Comparison of ENCODE assay signal across 8 mouse cellular contexts in the genomic region with DNA sequence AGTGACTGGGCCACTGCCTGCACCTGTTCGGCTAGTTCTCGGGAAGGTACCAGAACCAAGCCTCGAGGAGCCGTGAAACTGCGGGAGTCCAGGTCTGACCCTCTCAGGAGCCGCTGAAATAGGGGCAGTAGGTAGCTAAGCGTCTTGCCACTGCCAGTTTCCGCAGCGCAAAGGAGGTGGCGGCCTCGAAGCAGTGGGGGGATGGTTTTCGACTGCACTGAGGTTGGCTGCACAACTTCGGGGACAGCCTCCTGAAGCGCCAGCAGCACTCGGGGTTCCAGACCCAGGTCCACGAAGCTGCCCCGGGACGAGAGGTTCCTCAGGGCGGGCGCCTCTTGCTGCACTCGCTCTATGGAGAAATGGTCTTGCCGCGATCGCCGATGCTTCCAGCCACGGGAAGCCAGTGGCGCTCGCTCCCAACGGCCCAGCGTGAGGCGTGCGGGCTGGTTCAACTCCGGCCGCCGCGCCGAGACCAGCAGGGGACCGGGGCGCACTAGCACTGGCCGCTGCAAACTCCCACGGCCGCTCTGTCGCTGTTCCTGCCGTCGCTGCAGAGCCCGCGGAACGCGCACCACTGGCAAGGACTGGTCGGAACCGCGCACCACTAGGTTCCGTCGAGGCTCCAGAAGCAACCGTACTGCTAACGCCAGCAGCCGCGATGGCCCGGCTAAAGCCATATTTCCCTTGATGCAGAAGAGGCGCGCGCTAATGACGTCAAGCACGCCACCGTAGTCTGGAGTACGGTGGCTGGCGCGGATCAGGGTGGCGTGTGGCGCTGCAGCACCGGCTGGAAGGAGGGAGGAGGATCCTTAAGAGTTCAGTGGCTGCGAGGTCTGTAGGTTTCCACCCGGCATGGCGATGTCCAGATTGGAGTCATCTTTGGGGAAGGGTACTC. TPM values are rescaled to one million over a fixed set of nuclear protein-coding genes. Genes with fewer than 3 reads are reported as not detected.
DNase-seq lines count a peak whose midpoint lies in the region; ATAC-seq and TF ChIP-seq lines count a peak whose summit lies in the region.

No protein-coding gene starts in this region.

- DNase-seq in heart, postnatal 14 days, result peak; percentile 91 to 94
- DNase-seq in layer of hippocampus, adult 11-12 months (ENCODE audit: low spot score), result peak; percentile 94
- peak; percentile 89 to 91 for DNase-seq in lung, adult 18-20 months
- peak; percentile 90 for DNase-seq in testis, postnatal 14 days (ENCODE audit: low spot score)

- intact Hi-C loops in heart, postnatal 14 days (cut with DNase I), result loop anchor here (2.0 to 5.0 kb wide), 2 partner anchors 110 to 304 kb away; a partner anchor contains a TSS

- H3K9me3 ChIP-seq in ES-Bruce4 (replicated peaks; ENCODE audit: control insufficient read depth, insufficient read depth, low read length, poor library complexity, severe bottlenecking), result no peaks in the 10 kb centered on the region
- H3K9me3 ChIP-seq in forebrain, embryonic 13.5 days (replicated peaks), result no peaks in the 10 kb centered on the region
- H3K9me3 ChIP-seq in neural tube, embryonic 15.5 days (replicated peaks), result no peaks in the 10 kb centered on the region

- ATAC-seq in cerebellum, adult (ENCODE audit: insufficient number of reproducible peaks, low FRiP score, low TSS enrichment), result peak; percentile 92
- ATAC-seq in forebrain, embryonic 13.5 days, result peak; percentile 97
- peak; percentile 95 for ATAC-seq in neural tube, embryonic 15.5 days (ENCODE audit: low FRiP score)

- WGBS in forebrain, embryonic 13.5 days, result 1% methylated on average over 74 of the region's 74 CpGs
- under 1% methylated on average over 73 of the region's 74 CpGs for WGBS in neural tube, embryonic 15.5 days

- no peaks in the 10 kb centered on the region for H3K27me3 ChIP-seq in ES-Bruce4 (ENCODE audit: control insufficient read depth, insufficient read depth, low read length, poor library complexity, severe bottlenecking)
- H3K27me3 ChIP-seq in forebrain, embryonic 13.5 days, result no peaks in the 10 kb centered on the region
- H3K27me3 ChIP-seq in neural tube, embryonic 15.5 days (replicated peaks), result no peaks in the 10 kb centered on the region

- H3K27ac ChIP-seq in ES-Bruce4 (ENCODE audit: insufficient read depth, low read length), result peak overlapping the region; percentile 5; the same call in 1 of the 2 replicates
- H3K27ac ChIP-seq in forebrain, embryonic 13.5 days, result peak overlapping the region; percentile 57; the same call in 1 of the 2 replicates
- H3K27ac ChIP-seq in neural tube, embryonic 15.5 days (replicated peaks), result peak overlapping the region; percentile 87

- H3K4me3 ChIP-seq in ES-Bruce4 (ENCODE audit: low read depth, low read length), result peak overlapping the region; percentile 93
- H3K4me3 ChIP-seq in forebrain, embryonic 13.5 days, result peak overlapping the region; percentile 97
- peak overlapping the region; percentile 96 for H3K4me3 ChIP-seq in neural tube, embryonic 15.5 days (replicated peaks)

- H3K4me1 ChIP-seq in ES-Bruce4 (ENCODE audit: control insufficient read depth, insufficient read depth, low read length), result no peaks in the 10 kb centered on the region
- peaks cover 20% of the 10 kb centered on the region for H3K4me1 ChIP-seq in forebrain, embryonic 13.5 days
- H3K4me1 ChIP-seq in neural tube, embryonic 15.5 days, result peaks cover 24% of the 10 kb centered on the region

- peak overlapping the region; percentile 77 for H3K9ac ChIP-seq in ES-Bruce4 (ENCODE audit: low read depth, poor library complexity, severe bottlenecking)
- H3K9ac ChIP-seq in forebrain, embryonic 13.5 days, result peak overlapping the region; percentile 91
- peak overlapping the region; percentile 91 for H3K9ac ChIP-seq in neural tube, embryonic 15.5 days (replicated peaks)

- H3K36me3 ChIP-seq in ES-Bruce4 (ENCODE audit: control insufficient read depth, insufficient read depth, low read length, poor library complexity, severe bottlenecking), result peaks cover 9% of the 10 kb centered on the region
- peaks cover 15% of the 10 kb centered on the region for H3K36me3 ChIP-seq in forebrain, embryonic 13.5 days (ENCODE audit: poor library complexity, severe bottlenecking)
- H3K36me3 ChIP-seq in neural tube, embryonic 15.5 days, result peaks cover 5% of the 10 kb centered on the region

- TF ChIP-seq POLR2A in ES-Bruce4 (IDR thresholded peaks at IDR 0.05; ENCODE audit: insufficient read depth, low read length), result peak; percentile 67

- TF ChIP-seq EP300 in ES-Bruce4 (IDR thresholded peaks at IDR 0.05; ENCODE audit: insufficient read depth, low read depth, low read length), result peak; percentile 52; the same call in 1 of the 2 replicates

- peak overlapping the region; percentile 100 for H3K4me2 ChIP-seq in forebrain, embryonic 13.5 days
- peak overlapping the region; percentile 99 for H3K4me2 ChIP-seq in neural tube, embryonic 15.5 days

- TF ChIP-seq CTCF in ES-Bruce4 (IDR thresholded peaks at IDR 0.05; ENCODE audit: low read depth, low read length), result no peak

RNA-seq across cellular contexts. Expression of a gene that starts 0.7 kb away (rescaled TPM):
- 8.7 and 8.8 TPM in 2 replicates for polyA plus RNA-seq in ES-Bruce4 (2011; ENCODE audit: insufficient read depth, insufficient read length, low read depth, missing spikeins)
- polyA plus RNA-seq in forebrain, embryonic 13.5 days (2015; fragmentation: Nextera tagmentation; extraction: Ambion mirVana), result 19.7 and 20.1 TPM in 2 replicates
- total RNA-seq in heart, postnatal 14 days (2021), result 1 to 10 TPM; 9.5 to 9.9 TPM
- polyA plus RNA-seq in neural tube, embryonic 15.5 days (2015; fragmentation: Nextera tagmentation; extraction: Ambion mirVana), result 20.8 and 20.9 TPM in 2 replicates

RNA-seq across cellular contexts. Expression of a gene that starts 5.2 kb away (rescaled TPM):
- not detected in 2 replicates for polyA plus RNA-seq in ES-Bruce4 (2011; ENCODE audit: insufficient read depth, insufficient read length, low read depth, missing spikeins)
- not detected in 2 replicates for polyA plus RNA-seq in forebrain, embryonic 13.5 days (2015; fragmentation: Nextera tagmentation; extraction: Ambion mirVana)
- total RNA-seq in heart, postnatal 14 days (2021), result not detected
- 0.14 TPM in 1 of 2 replicates, not detected in the other for polyA plus RNA-seq in neural tube, embryonic 15.5 days (2015; fragmentation: Nextera tagmentation; extraction: Ambion mirVana)

RNA-seq across cellular contexts. Expression of a gene that starts 19.9 kb away (rescaled TPM):
- polyA plus RNA-seq in ES-Bruce4 (2011; ENCODE audit: insufficient read depth, insufficient read length, low read depth, missing spikeins), result 14.4 and 19.3 TPM in 2 replicates
- 19.0 and 20.6 TPM in 2 replicates for polyA plus RNA-seq in forebrain, embryonic 13.5 days (2015; fragmentation: Nextera tagmentation; extraction: Ambion mirVana)
- 1 to 10 TPM; 7.4 to 7.8 TPM for total RNA-seq in heart, postnatal 14 days (2021)
- polyA plus RNA-seq in neural tube, embryonic 15.5 days (2015; fragmentation: Nextera tagmentation; extraction: Ambion mirVana), result 27.8 and 30.6 TPM in 2 replicates

RNA-seq across cellular contexts. Expression of a gene that starts 31.8 kb away (rescaled TPM):
- 0.47 and 0.48 TPM in 2 replicates for polyA plus RNA-seq in ES-Bruce4 (2011; ENCODE audit: insufficient read depth, insufficient read length, low read depth, missing spikeins)
- not detected in 2 replicates for polyA plus RNA-seq in forebrain, embryonic 13.5 days (2015; fragmentation: Nextera tagmentation; extraction: Ambion mirVana)
- not detected for total RNA-seq in heart, postnatal 14 days (2021)
- polyA plus RNA-seq in neural tube, embryonic 15.5 days (2015; fragmentation: Nextera tagmentation; extraction: Ambion mirVana), result not detected in 2 replicates

RNA-seq across cellular contexts. Expression of a gene that starts 45.1 kb away (rescaled TPM):
- polyA plus RNA-seq in ES-Bruce4 (2011; ENCODE audit: insufficient read depth, insufficient read length, low read depth, missing spikeins), result 57.1 and 65.1 TPM in 2 replicates
- 6.3 and 7.1 TPM in 2 replicates for polyA plus RNA-seq in forebrain, embryonic 13.5 days (2015; fragmentation: Nextera tagmentation; extraction: Ambion mirVana)
- total RNA-seq in heart, postnatal 14 days (2021), result 10 to 100 TPM; 50.8 to 52.0 TPM
- 10.8 and 14.1 TPM in 2 replicates for polyA plus RNA-seq in neural tube, embryonic 15.5 days (2015; fragmentation: Nextera tagmentation; extraction: Ambion mirVana)

Comparison
In these comparisons a context has a peak if more than half of its experiments do, and no peak if none do; other contexts are left out.
1. Peak in every context shown above with its lines: DNase-seq, ATAC-seq, H3K4me3 ChIP-seq and H3K27ac ChIP-seq.
2. H3K27ac ChIP-seq: peak in every context shown above with its lines; median percentile 87 in neural tube, embryonic 15.5 days; 57 in forebrain, embryonic 13.5 days; 5 in ES-Bruce4.